Mouse (Mus musculus): ENCODE data around the gene Shb. TPM values are rescaled to one million over a fixed set of nuclear protein-coding genes. Genes with fewer than 3 reads are reported as not detected.

The Shb gene
- polyA plus RNA-seq, 1 experiment from 2014 or later: 3.9 TPM

- H3K4me1 ChIP-seq: peaks cover 82% of the 10 kb centered on the region
- no peaks in the 10 kb centered on the region for H3K27me3 ChIP-seq
- peak overlapping the region; percentile 56 for H3K27ac ChIP-seq
- H3K36me3 ChIP-seq: peaks cover 12% of the 10 kb centered on the region
- 22% methylated on average over 18 of the region's 18 CpGs for WGBS
- no peaks in the 10 kb centered on the region for H3K9me3 ChIP-seq
- peak; percentile 44 for ATAC-seq (ENCODE audit: low FRiP score, low read depth)
- no peak overlapping the region for H3K9ac ChIP-seq
- H3K4me3 ChIP-seq: no peak overlapping the region
- H3K4me2 ChIP-seq (replicated peaks): peak overlapping the region; percentile 36
Measured at GRCm38 (mm10) chr4:45489141-45490035, 42.9 kb downstream of the Shb start.

GRCm38 (mm10) chr4:45487681-45488081 lies 44.6 kb downstream of the Shb start:
- WGBS: 57% methylated on average over 6 of the region's 6 CpGs
- Histone ChIP-seq H3K9ac (no peak overlapping the region), H3K27ac (no peak overlapping the region), H3K27me3 (no peaks in the 10 kb centered on the region), H3K4me3 (no peak overlapping the region), H3K36me3 (peaks cover 12% of the 10 kb centered on the region), H3K9me3 (no peaks in the 10 kb centered on the region), H3K4me2 (replicated peaks) (no peak overlapping the region), H3K4me1 (peaks cover 78% of the 10 kb centered on the region)
- ATAC-seq (ENCODE audit: low FRiP score, low read depth): no peak

- peaks cover 12% of the 10 kb centered on the region for H3K36me3 ChIP-seq
- no peak overlapping the region for H3K4me2 ChIP-seq (replicated peaks)
- H3K4me1 ChIP-seq: peaks cover 69% of the 10 kb centered on the region
- no peak for ATAC-seq (ENCODE audit: low FRiP score, low read depth)
- H3K27me3 ChIP-seq: no peaks in the 10 kb centered on the region
- H3K9me3 ChIP-seq: no peaks in the 10 kb centered on the region
- H3K9ac ChIP-seq: 0 out of 2 replicates have a peak overlapping the region, but pooled peaks have one; percentile 2
- WGBS: 70% methylated on average over 5 of the region's 5 CpGs
- H3K27ac ChIP-seq: no peak overlapping the region
- no peak overlapping the region for H3K4me3 ChIP-seq
Measured at GRCm38 (mm10) chr4:45485024-45485423, 47.2 kb downstream of the Shb start.

GRCm38 (mm10) chr4:45483271-45484245 lies 48.7 kb downstream of the Shb start:
- 52% methylated on average over 8 of the region's 8 CpGs for WGBS
- Histone ChIP-seq H3K9me3 (no peaks in the 10 kb centered on the region), H3K4me2 (replicated peaks) (no peak overlapping the region), H3K4me1 (peaks cover 67% of the 10 kb centered on the region), H3K9ac (no peak overlapping the region), H3K27me3 (no peaks in the 10 kb centered on the region), H3K36me3 (peaks cover 12% of the 10 kb centered on the region), H3K27ac (no peak overlapping the region), H3K4me3 (no peak overlapping the region)
- ATAC-seq (ENCODE audit: low FRiP score, low read depth): no peak

GRCm38 (mm10) chr4:45482271-45482670 lies 50.0 kb downstream of the Shb start:
- no peak overlapping the region for H3K27ac ChIP-seq
- ATAC-seq (ENCODE audit: low FRiP score, low read depth): no peak

GRCm38 (mm10) chr4:45481431-45481830 lies 50.8 kb downstream of the Shb start:
- H3K4me2 ChIP-seq (replicated peaks): no peak overlapping the region
- H3K9ac ChIP-seq: no peak overlapping the region
- no peaks in the 10 kb centered on the region for H3K9me3 ChIP-seq
- no peak overlapping the region for H3K27ac ChIP-seq
- ATAC-seq (ENCODE audit: low FRiP score, low read depth): no peak
- WGBS: 79% methylated on average over 5 of the region's 5 CpGs
- peaks cover 79% of the 10 kb centered on the region for H3K4me1 ChIP-seq
- H3K36me3 ChIP-seq: no peaks in the 10 kb centered on the region
- H3K4me3 ChIP-seq: no peak overlapping the region
- 0 out of 2 replicates have a peak, but pooled peaks cover 3% of the 10 kb centered on the region for H3K27me3 ChIP-seq

More at GRCm38 (mm10) chr4:45482271-45482670, 50.0 kb downstream of the Shb start:
- no peak overlapping the region for H3K4me2 ChIP-seq (replicated peaks)
- H3K4me3 ChIP-seq: no peak overlapping the region
- no peak overlapping the region for H3K9ac ChIP-seq
- H3K9me3 ChIP-seq: no peaks in the 10 kb centered on the region
- peaks cover 71% of the 10 kb centered on the region for H3K4me1 ChIP-seq
- 81% methylated on average over 13 of the region's 13 CpGs for WGBS
- H3K27me3 ChIP-seq: 0 out of 2 replicates have a peak, but pooled peaks cover under 1% of the 10 kb centered on the region
- H3K36me3 ChIP-seq: peaks cover 7% of the 10 kb centered on the region

- no peak overlapping the region for H3K27ac ChIP-seq
- peaks cover 85% of the 10 kb centered on the region for H3K4me1 ChIP-seq
- no peak overlapping the region for H3K4me2 ChIP-seq (replicated peaks)
- H3K9me3 ChIP-seq: no peaks in the 10 kb centered on the region
- no peak overlapping the region for H3K9ac ChIP-seq
- H3K4me3 ChIP-seq: no peak overlapping the region
- H3K27me3 ChIP-seq: peaks cover 3% of the 10 kb centered on the region; the same call in 1 of the 2 replicates
- no peak for ATAC-seq (ENCODE audit: low FRiP score, low read depth)
- no peaks in the 10 kb centered on the region for H3K36me3 ChIP-seq
- 65% methylated on average over 3 of the region's 3 CpGs for WGBS
Measured at GRCm38 (mm10) chr4:45480595-45480994, 51.7 kb downstream of the Shb start.

GRCm38 (mm10) chr4:45479433-45479832 lies 52.8 kb downstream of the Shb start:
- Histone ChIP-seq H3K36me3 (no peaks in the 10 kb centered on the region), H3K27ac (no peak overlapping the region), H3K4me3 (no peak overlapping the region), H3K4me2 (replicated peaks) (no peak overlapping the region), H3K27me3 (peaks cover 3% of the 10 kb centered on the region; the same call in 1 of the 2 replicates), H3K9ac (no peak overlapping the region), H3K4me1 (peaks cover 85% of the 10 kb centered on the region), H3K9me3 (no peaks in the 10 kb centered on the region)
- ATAC-seq (ENCODE audit: low FRiP score, low read depth): no peak
- WGBS: 52% methylated on average over 10 of the region's 10 CpGs

- no peak overlapping the region for H3K4me3 ChIP-seq
- peaks cover 3% of the 10 kb centered on the region; the same call in 1 of the 2 replicates for H3K27me3 ChIP-seq
- 0 out of 2 replicates have a peak overlapping the region, but pooled peaks have one; percentile 0 for H3K4me2 ChIP-seq (replicated peaks)
- H3K4me1 ChIP-seq: peaks cover 85% of the 10 kb centered on the region
- peak overlapping the region; percentile 70 for H3K27ac ChIP-seq
- no peaks in the 10 kb centered on the region for H3K9me3 ChIP-seq
- 0 out of 2 replicates have a peak, but pooled peaks have one; percentile 24 for ATAC-seq (ENCODE audit: low FRiP score, low read depth)
- peak overlapping the region; percentile 50; the same call in 1 of the 2 replicates for H3K9ac ChIP-seq
- 21% methylated on average over 7 of the region's 7 CpGs for WGBS
- no peaks in the 10 kb centered on the region for H3K36me3 ChIP-seq
Measured at GRCm38 (mm10) chr4:45478178-45478577, 54.1 kb downstream of the Shb start.

GRCm38 (mm10) chr4:45477047-45477446 lies 55.2 kb downstream of the Shb start:
- no peak overlapping the region for H3K4me2 ChIP-seq (replicated peaks)
- no peaks in the 10 kb centered on the region for H3K9me3 ChIP-seq
- no peak overlapping the region for H3K27ac ChIP-seq
- no peaks in the 10 kb centered on the region for H3K36me3 ChIP-seq
- H3K4me3 ChIP-seq: no peak overlapping the region
- H3K4me1 ChIP-seq: peaks cover 93% of the 10 kb centered on the region
- H3K9ac ChIP-seq: no peak overlapping the region
- 77% methylated on average over 3 of the region's 3 CpGs for WGBS
- H3K27me3 ChIP-seq: peaks cover 3% of the 10 kb centered on the region; the same call in 1 of the 2 replicates
- ATAC-seq (ENCODE audit: low FRiP score, low read depth): no peak

- peaks cover 5% of the 10 kb centered on the region; the same call in 1 of the 2 replicates for H3K9me3 ChIP-seq
- no peak for ATAC-seq (ENCODE audit: low FRiP score, low read depth)
Measured at GRCm38 (mm10) chr4:45474832-45475231, 57.4 kb downstream of the Shb start.

More at GRCm38 (mm10) chr4:45474832-45475231, 57.4 kb downstream of the Shb start:
- no peak overlapping the region for H3K4me3 ChIP-seq
- peaks cover 6% of the 10 kb centered on the region for H3K36me3 ChIP-seq
- 84% methylated on average over 5 of the region's 5 CpGs for WGBS
- H3K9ac ChIP-seq: no peak overlapping the region
- no peak overlapping the region for H3K4me2 ChIP-seq (replicated peaks)
- peaks cover 3% of the 10 kb centered on the region; the same call in 1 of the 2 replicates for H3K27me3 ChIP-seq
- H3K4me1 ChIP-seq: peaks cover 87% of the 10 kb centered on the region
- no peak overlapping the region for H3K27ac ChIP-seq

Data from limb, embryonic 13.5 days (tissue).